9 mouse cellular contexts compared by ENCODE assay signal in the genomic region with DNA sequence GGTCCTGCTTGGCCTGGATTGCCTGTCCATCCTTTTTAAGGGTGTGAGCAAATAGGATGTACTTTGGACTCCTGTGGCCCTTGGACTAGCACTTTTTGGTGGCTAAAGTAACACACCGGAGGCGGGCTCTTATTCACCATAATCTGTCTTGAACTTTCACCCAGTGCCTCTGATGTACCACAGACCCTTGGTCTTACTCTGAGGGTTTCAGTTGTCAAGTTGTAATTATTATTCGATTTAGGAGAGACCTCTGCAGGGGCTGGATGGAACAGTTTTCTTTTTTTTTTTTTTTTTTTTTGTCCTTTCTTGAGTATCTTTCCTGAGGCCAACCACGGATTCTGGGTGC. TPM values are rescaled to one million over a fixed set of nuclear protein-coding genes. Genes with fewer than 3 reads are reported as not detected.
DNase-seq lines count a peak whose midpoint lies in the region; ATAC-seq and TF ChIP-seq lines count a peak whose summit lies in the region.
"Had no signal": no experiment of that assay in that cellular context is flagged by ENCODE, and none has a peak within 500 bp of the region (broad histone marks: within the 10 kb centered on the region; RNA-seq: fewer than 3 reads in every experiment).

No protein-coding gene starts in this region.

- no peak for TF ChIP-seq EP300 in liver, postnatal 0 days (IDR thresholded peaks at IDR 0.05; ENCODE audit: low read depth)

- no peak for TF ChIP-seq CTCF in liver, postnatal 0 days (IDR thresholded peaks at IDR 0.05; ENCODE audit: low read depth)

- no peaks in the 10 kb centered on the region for H3K9me3 ChIP-seq in heart, embryonic 11.5 days (replicated peaks; ENCODE audit: control insufficient read depth, low read length)
- no peaks in the 10 kb centered on the region for H3K9me3 ChIP-seq in hindbrain, embryonic 16.5 days (ENCODE audit: control insufficient read depth, low read length)
- H3K9me3 ChIP-seq in liver, postnatal 0 days (ENCODE audit: low read length) = no peaks in the 10 kb centered on the region

- peak overlapping the region; percentile 56 for H3K4me3 ChIP-seq in heart, embryonic 11.5 days (ENCODE audit: low read depth, low read length)
- H3K4me3 ChIP-seq in hindbrain, embryonic 16.5 days (ENCODE audit: low read length) = peak overlapping the region; percentile 71
- peak overlapping the region; percentile 84 for H3K4me3 ChIP-seq in liver, postnatal 0 days (ENCODE audit: low read depth, low read length)

- H3K27ac ChIP-seq in heart, embryonic 11.5 days (ENCODE audit: low read depth, low read length) = no peak overlapping the region
- peak overlapping the region; percentile 81; the same call in 1 of the 2 replicates for H3K27ac ChIP-seq in hindbrain, embryonic 16.5 days (ENCODE audit: low read depth, low read length)
- H3K27ac ChIP-seq in liver, postnatal 0 days (ENCODE audit: low read depth) = peak overlapping the region; percentile 71

- DNase-seq in heart, adult 8-10 months (ENCODE audit: low spot score) = no peak
- DNase-seq in Muller cell, postnatal 12 days (ENCODE audit: inconsistent ontology term) = peak; percentile 16
- DNase-seq in liver, postnatal 0 days = no peak
- DNase-seq in adrenal gland, postnatal 25 days = no peak
- DNase-seq in gastrocnemius, adult 8-10 months (ENCODE audit: low spot score in 2 of 2) = no peak
- no peak for DNase-seq in spleen, adult 18-20 months

- H3K27me3 ChIP-seq in heart, embryonic 11.5 days (ENCODE audit: control insufficient read depth, insufficient read depth, low read length) = no peaks in the 10 kb centered on the region
- no peaks in the 10 kb centered on the region for H3K27me3 ChIP-seq in hindbrain, embryonic 16.5 days (replicated peaks; ENCODE audit: control insufficient read depth, insufficient read depth, low read length)
- H3K27me3 ChIP-seq in liver, postnatal 0 days (ENCODE audit: insufficient read depth, low read length) = no peaks in the 10 kb centered on the region

- peak overlapping the region; percentile 91 for H3K9ac ChIP-seq in heart, embryonic 11.5 days (ENCODE audit: low read depth, low read length)
- H3K9ac ChIP-seq in hindbrain, embryonic 16.5 days (ENCODE audit: low read depth, low read length) = peak overlapping the region; percentile 90
- peak overlapping the region; percentile 91 for H3K9ac ChIP-seq in liver, postnatal 0 days (replicated peaks)

- 39% methylated on average over 4 of the region's 4 CpGs for WGBS in heart, embryonic 11.5 days (ENCODE audit: insufficient replicate concordance)
- 14% methylated on average over 4 of the region's 4 CpGs for WGBS in hindbrain, embryonic 16.5 days
- 17% methylated on average over 4 of the region's 4 CpGs for WGBS in liver, postnatal 0 days (ENCODE audit: insufficient replicate concordance)

- H3K4me2 ChIP-seq in heart, embryonic 11.5 days = peak overlapping the region; percentile 76
- peak overlapping the region; percentile 77 for H3K4me2 ChIP-seq in hindbrain, embryonic 16.5 days (ENCODE audit: low read length)
- peak overlapping the region; percentile 85 for H3K4me2 ChIP-seq in liver, postnatal 0 days (ENCODE audit: low read depth, low read length)

- ATAC-seq in heart, embryonic 11.5 days (replicated peaks; ENCODE audit: insufficient number of reproducible peaks, low FRiP score, low TSS enrichment) = no peak
- ATAC-seq in hindbrain, embryonic 16.5 days = 0 out of 2 replicates have a peak, but pooled peaks have one; percentile 5
- ATAC-seq in liver, postnatal 0 days = no peak

- peaks cover 22% of the 10 kb centered on the region for H3K4me1 ChIP-seq in heart, embryonic 11.5 days (ENCODE audit: control insufficient read depth, insufficient read depth, low read length)
- H3K4me1 ChIP-seq in hindbrain, embryonic 16.5 days (ENCODE audit: control insufficient read depth, insufficient read depth, low read depth, low read length) = peaks cover 11% of the 10 kb centered on the region
- H3K4me1 ChIP-seq in liver, postnatal 0 days (ENCODE audit: insufficient read depth) = peaks cover 15% of the 10 kb centered on the region

- no peaks in the 10 kb centered on the region for H3K36me3 ChIP-seq in heart, embryonic 11.5 days (ENCODE audit: control insufficient read depth, insufficient read depth, low read length)
- no peaks in the 10 kb centered on the region for H3K36me3 ChIP-seq in hindbrain, embryonic 16.5 days (ENCODE audit: control insufficient read depth, insufficient read depth, low read length)
- H3K36me3 ChIP-seq in liver, postnatal 0 days (replicated peaks; ENCODE audit: insufficient read depth, low read length) = no peaks in the 10 kb centered on the region

RNA-seq across cellular contexts. Expression of gene Def8, which starts 20.2 kb away (rescaled TPM):
- polyA plus RNA-seq in heart, embryonic 11.5 days (2014; fragmentation: Nextera tagmentation; extraction: Ambion mirVana) = 32.2 and 36.1 TPM in 2 replicates
- 10 to 100 TPM; 64.0 to 74.9 (median 68.1) TPM for total RNA-seq in heart, adult 8-10 months (2022)
- polyA plus RNA-seq in hindbrain, embryonic 16.5 days (2015; fragmentation: Nextera tagmentation; extraction: Ambion mirVana) = 50.5 and 53.5 TPM in 2 replicates
- polyA plus RNA-seq in liver, postnatal 0 days (2015; fragmentation: Nextera tagmentation; extraction: Ambion mirVana) = 10.1 and 11.6 TPM in 2 replicates
- 19.1 and 29.4 TPM in 2 replicates for total RNA-seq in adrenal gland, postnatal 25 days (2021)
- 10 to 100 TPM; 36.9 to 47.1 (median 38.2) TPM for total RNA-seq in gastrocnemius, adult 8-10 months (2022)

RNA-seq across cellular contexts. Expression of gene Tubb3, which starts 32.3 kb away (rescaled TPM):
- polyA plus RNA-seq in heart, embryonic 11.5 days (2014; fragmentation: Nextera tagmentation; extraction: Ambion mirVana) = 13.6 and 13.8 TPM in 2 replicates
- total RNA-seq in heart, adult 8-10 months (2022) = under 1 TPM; 0.22 to 0.75 (median 0.35) TPM
- 1,869 and 1,947 TPM in 2 replicates for polyA plus RNA-seq in hindbrain, embryonic 16.5 days (2015; fragmentation: Nextera tagmentation; extraction: Ambion mirVana)
- 0.20 and 0.24 TPM in 2 replicates for polyA plus RNA-seq in liver, postnatal 0 days (2015; fragmentation: Nextera tagmentation; extraction: Ambion mirVana)
- total RNA-seq in adrenal gland, postnatal 25 days (2021) = 1.7 and 2.8 TPM in 2 replicates
- under 1 TPM in 2 of 4 experiments, not detected in 2; 0.17 to 0.24 TPM for total RNA-seq in gastrocnemius, adult 8-10 months (2022)
- total RNA-seq: neutrophil, adult 5-6 weeks had no signal

RNA-seq across cellular contexts. Expression of gene Afg3l1, which starts 34.2 kb away (rescaled TPM):
- polyA plus RNA-seq in heart, embryonic 11.5 days (2014; fragmentation: Nextera tagmentation; extraction: Ambion mirVana) = 29.8 and 32.9 TPM in 2 replicates
- 10 to 100 TPM; 59.2 to 78.1 (median 73.3) TPM for total RNA-seq in heart, adult 8-10 months (2022)
- 48.7 and 57.4 TPM in 2 replicates for polyA plus RNA-seq in hindbrain, embryonic 16.5 days (2015; fragmentation: Nextera tagmentation; extraction: Ambion mirVana)
- polyA plus RNA-seq in liver, postnatal 0 days (2015; fragmentation: Nextera tagmentation; extraction: Ambion mirVana) = 22.0 and 24.3 TPM in 2 replicates
- 54.9 and 77.9 TPM in 2 replicates for total RNA-seq in adrenal gland, postnatal 25 days (2021)
- total RNA-seq in gastrocnemius, adult 8-10 months (2022) = 10 to 100 TPM; 45.0 to 48.8 (median 47.8) TPM

RNA-seq across cellular contexts. Expression of gene Mc1r, which starts 36.6 kb away (rescaled TPM):
- polyA plus RNA-seq in heart, embryonic 11.5 days (2014; fragmentation: Nextera tagmentation; extraction: Ambion mirVana) = 0.06 TPM in 1 of 2 replicates, not detected in the other
- not detected for total RNA-seq in heart, adult 8-10 months (2022)
- polyA plus RNA-seq in hindbrain, embryonic 16.5 days (2015; fragmentation: Nextera tagmentation; extraction: Ambion mirVana) = 0.05 and 0.10 TPM in 2 replicates
- polyA plus RNA-seq in liver, postnatal 0 days (2015; fragmentation: Nextera tagmentation; extraction: Ambion mirVana) = not detected in 2 replicates
- not detected in 2 replicates for total RNA-seq in adrenal gland, postnatal 25 days (2021)
- under 1 TPM in 1 of 4 experiments, not detected in 3; 0.08 TPM for total RNA-seq in gastrocnemius, adult 8-10 months (2022)
- total RNA-seq: neutrophil, adult 5-6 weeks had no signal
